Mouse (Mus musculus): ENCODE results near the gene Ints3. TPM values are rescaled to one million over a fixed set of nuclear protein-coding genes. Genes with fewer than 3 reads are reported as not detected.

The Ints3 gene
- polyA plus RNA-seq (2015; fragmentation: Nextera tagmentation; extraction: Ambion mirVana), result 6.7 and 7.2 TPM in 2 replicates

GRCm38 (mm10) chr3:90433381-90434020, at the start of gene Ints3:
Gene Ints3, minus strand, starts transcription at chr3:90433622.
- WGBS (ENCODE audit: insufficient replicate concordance), result under 1% methylated on average over 52 of the region's 52 CpGs
- peak within 1 kb of the TSS; percentile 94 for H3K4me2 ChIP-seq (ENCODE audit: low read depth, low read length)
- H3K4me1 ChIP-seq (ENCODE audit: control insufficient read depth, low read depth, low read length), result peaks cover 27% of the 10 kb centered on the region
- peak; percentile 98 for ATAC-seq (ENCODE audit: low read depth)
- no peaks in the 10 kb centered on the region for H3K36me3 ChIP-seq (ENCODE audit: control insufficient read depth, insufficient read depth)
- peak within 1 kb of the TSS; percentile 87 for H3K9ac ChIP-seq (ENCODE audit: low read depth, low read length)
- no peaks in the 10 kb centered on the region for H3K9me3 ChIP-seq (replicated peaks; ENCODE audit: control insufficient read depth, low read length)
- peak within 1 kb of the TSS; percentile 97 for H3K27ac ChIP-seq (ENCODE audit: low read length)
- no peaks in the 10 kb centered on the region for H3K27me3 ChIP-seq (ENCODE audit: control insufficient read depth, insufficient read depth, low read depth, low read length)
- peak within 1 kb of the TSS; percentile 83 for H3K4me3 ChIP-seq (ENCODE audit: low read depth, low read length)

GRCm38 (mm10) chr3:90475831-90476611, 42.6 kb upstream of the Ints3 start, which contains the start of gene Ilf2:
Gene Ilf2, plus strand, starts transcription at chr3:90476126.
- Histone ChIP-seq H3K9ac (ENCODE audit: low read depth, low read length) (peak within 1 kb of the TSS; percentile 93), H3K27ac (ENCODE audit: low read length) (peak within 1 kb of the TSS; percentile 85), H3K4me1 (ENCODE audit: control insufficient read depth, low read depth, low read length) (peaks cover 8% of the 10 kb centered on the region), H3K36me3 (ENCODE audit: control insufficient read depth, insufficient read depth) (peaks cover 19% of the 10 kb centered on the region), H3K27me3 (ENCODE audit: control insufficient read depth, insufficient read depth, low read depth, low read length) (no peaks in the 10 kb centered on the region), H3K9me3 (replicated peaks; ENCODE audit: control insufficient read depth, low read length) (no peaks in the 10 kb centered on the region), H3K4me2 (ENCODE audit: low read depth, low read length) (peak within 1 kb of the TSS; percentile 83), H3K4me3 (ENCODE audit: low read depth, low read length) (peak within 1 kb of the TSS; percentile 96)
- peak; percentile 99 for ATAC-seq (ENCODE audit: low read depth)
- under 1% methylated on average over 45 of the region's 45 CpGs for WGBS (ENCODE audit: insufficient replicate concordance)

- Histone ChIP-seq H3K9ac (ENCODE audit: low read depth, low read length) (no peak overlapping the region), H3K9me3 (replicated peaks; ENCODE audit: control insufficient read depth, low read length) (no peaks in the 10 kb centered on the region), H3K4me2 (ENCODE audit: low read depth, low read length) (peak overlapping the region; percentile 66), H3K4me1 (ENCODE audit: control insufficient read depth, low read depth, low read length) (peaks cover 8% of the 10 kb centered on the region), H3K27ac (ENCODE audit: low read length) (no peak overlapping the region), H3K4me3 (ENCODE audit: low read depth, low read length) (peak overlapping the region; percentile 55), H3K27me3 (ENCODE audit: control insufficient read depth, insufficient read depth, low read depth, low read length) (no peaks in the 10 kb centered on the region), H3K36me3 (ENCODE audit: control insufficient read depth, insufficient read depth) (peaks cover 13% of the 10 kb centered on the region)
- no peak for ATAC-seq (ENCODE audit: low read depth)
- 34% methylated on average over 15 of the region's 16 CpGs for WGBS (ENCODE audit: insufficient replicate concordance)
Observed at GRCm38 (mm10) chr3:90475151-90475830, 41.9 kb upstream of the Ints3 start.

GRCm38 (mm10) chr3:90472213-90472612, 38.8 kb upstream of the Ints3 start:
- peaks cover 6% of the 10 kb centered on the region for H3K4me1 ChIP-seq (ENCODE audit: control insufficient read depth, low read depth, low read length)
- H3K27me3 ChIP-seq (ENCODE audit: control insufficient read depth, insufficient read depth, low read depth, low read length), result no peaks in the 10 kb centered on the region
- H3K27ac ChIP-seq (ENCODE audit: low read length), result no peak overlapping the region
- H3K9me3 ChIP-seq (replicated peaks; ENCODE audit: control insufficient read depth, low read length), result no peaks in the 10 kb centered on the region
- 13% methylated on average over 3 of the region's 3 CpGs for WGBS (ENCODE audit: insufficient replicate concordance)
- no peak overlapping the region for H3K4me3 ChIP-seq (ENCODE audit: low read depth, low read length)
- H3K9ac ChIP-seq (ENCODE audit: low read depth, low read length), result no peak overlapping the region
- no peak for ATAC-seq (ENCODE audit: low read depth)
- no peak overlapping the region for H3K4me2 ChIP-seq (ENCODE audit: low read depth, low read length)
- no peaks in the 10 kb centered on the region for H3K36me3 ChIP-seq (ENCODE audit: control insufficient read depth, insufficient read depth)

GRCm38 (mm10) chr3:90467618-90468300, 34.3 kb upstream of the Ints3 start:
- H3K36me3 ChIP-seq (ENCODE audit: control insufficient read depth, insufficient read depth), result no peaks in the 10 kb centered on the region
- no peak overlapping the region for H3K9ac ChIP-seq (ENCODE audit: low read depth, low read length)
- WGBS (ENCODE audit: insufficient replicate concordance), result 79% methylated on average over 10 of the region's 10 CpGs
- no peak for ATAC-seq (ENCODE audit: low read depth)
- peaks cover 5% of the 10 kb centered on the region for H3K4me1 ChIP-seq (ENCODE audit: control insufficient read depth, low read depth, low read length)
- H3K4me3 ChIP-seq (ENCODE audit: low read depth, low read length), result no peak overlapping the region
- no peak overlapping the region for H3K27ac ChIP-seq (ENCODE audit: low read length)
- no peaks in the 10 kb centered on the region for H3K9me3 ChIP-seq (replicated peaks; ENCODE audit: control insufficient read depth, low read length)
- peaks cover 42% of the 10 kb centered on the region for H3K27me3 ChIP-seq (ENCODE audit: control insufficient read depth, insufficient read depth, low read depth, low read length)
- no peak overlapping the region for H3K4me2 ChIP-seq (ENCODE audit: low read depth, low read length)

GRCm38 (mm10) chr3:90466311-90466766, 32.9 kb upstream of the Ints3 start:
- WGBS (ENCODE audit: insufficient replicate concordance), result under 1% methylated on average over 15 of the region's 15 CpGs
- Histone ChIP-seq H3K4me3 (ENCODE audit: low read depth, low read length) (peak overlapping the region; percentile 55), H3K9me3 (replicated peaks; ENCODE audit: control insufficient read depth, low read length) (no peaks in the 10 kb centered on the region), H3K4me1 (ENCODE audit: control insufficient read depth, low read depth, low read length) (peaks cover 5% of the 10 kb centered on the region), H3K4me2 (ENCODE audit: low read depth, low read length) (peak overlapping the region; percentile 68), H3K27ac (ENCODE audit: low read length) (no peak overlapping the region), H3K27me3 (ENCODE audit: control insufficient read depth, insufficient read depth, low read depth, low read length) (peaks cover 54% of the 10 kb centered on the region), H3K9ac (ENCODE audit: low read depth, low read length) (no peak overlapping the region), H3K36me3 (ENCODE audit: control insufficient read depth, insufficient read depth) (no peaks in the 10 kb centered on the region)
- ATAC-seq (ENCODE audit: low read depth), result peak; percentile 25; the same call in 1 of the 2 replicates

- no peak within 1 kb of the TSS for H3K27ac ChIP-seq (ENCODE audit: low read length)
- peak within 1 kb of the TSS; percentile 36 for H3K9ac ChIP-seq (ENCODE audit: low read depth, low read length)
- ATAC-seq (ENCODE audit: low read depth), result peak; percentile 49
- peak within 1 kb of the TSS; percentile 68 for H3K4me2 ChIP-seq (ENCODE audit: low read depth, low read length)
- no peaks in the 10 kb centered on the region for H3K36me3 ChIP-seq (ENCODE audit: control insufficient read depth, insufficient read depth)
- H3K9me3 ChIP-seq (replicated peaks; ENCODE audit: control insufficient read depth, low read length), result no peaks in the 10 kb centered on the region
- WGBS (ENCODE audit: insufficient replicate concordance), result 2% methylated on average over 37 of the region's 49 CpGs
- peak within 1 kb of the TSS; percentile 55 for H3K4me3 ChIP-seq (ENCODE audit: low read depth, low read length)
- H3K4me1 ChIP-seq (ENCODE audit: control insufficient read depth, low read depth, low read length), result peaks cover 5% of the 10 kb centered on the region
- H3K27me3 ChIP-seq (ENCODE audit: control insufficient read depth, insufficient read depth, low read depth, low read length), result peaks cover 54% of the 10 kb centered on the region
Observed at GRCm38 (mm10) chr3:90465686-90466310, 32.4 kb upstream of the Ints3 start, which contains the start of gene Npr1. Gene Npr1, minus strand, starts transcription at chr3:90465866.

- Histone ChIP-seq H3K4me3 (ENCODE audit: low read depth, low read length) (peak overlapping the region; percentile 55), H3K4me2 (ENCODE audit: low read depth, low read length) (peak overlapping the region; percentile 68), H3K27ac (ENCODE audit: low read length) (no peak overlapping the region), H3K4me1 (ENCODE audit: control insufficient read depth, low read depth, low read length) (peaks cover 5% of the 10 kb centered on the region), H3K9ac (ENCODE audit: low read depth, low read length) (peak overlapping the region; percentile 36), H3K27me3 (ENCODE audit: control insufficient read depth, insufficient read depth, low read depth, low read length) (peaks cover 54% of the 10 kb centered on the region), H3K9me3 (replicated peaks; ENCODE audit: control insufficient read depth, low read length) (no peaks in the 10 kb centered on the region), H3K36me3 (ENCODE audit: control insufficient read depth, insufficient read depth) (no peaks in the 10 kb centered on the region)
- 2% methylated on average over 75 of the region's 75 CpGs for WGBS (ENCODE audit: insufficient replicate concordance)
- peak; percentile 9; the same call in 1 of the 2 replicates for ATAC-seq (ENCODE audit: low read depth)
Observed at GRCm38 (mm10) chr3:90465081-90465685, 31.8 kb upstream of the Ints3 start.
